Mouse (Mus musculus): Measurements from ENCODE around the gene Zfp639.

GRCm38 (mm10) chr3:32468411-32468810 lies 41.6 kb upstream of the Zfp639 start:
- TF ChIP-seq MYOD1 (IDR thresholded peaks at IDR 0.05; ENCODE audit: control insufficient read depth in 1 of 3, insufficient read length in 2 of 3, low read depth in 2 of 3): no peak
- no peak for TF ChIP-seq POLR2A (IDR thresholded peaks at IDR 0.05; ENCODE audit: insufficient read length, low read depth)
